19 mouse cellular contexts compared by ENCODE assay signal in the genomic region with DNA sequence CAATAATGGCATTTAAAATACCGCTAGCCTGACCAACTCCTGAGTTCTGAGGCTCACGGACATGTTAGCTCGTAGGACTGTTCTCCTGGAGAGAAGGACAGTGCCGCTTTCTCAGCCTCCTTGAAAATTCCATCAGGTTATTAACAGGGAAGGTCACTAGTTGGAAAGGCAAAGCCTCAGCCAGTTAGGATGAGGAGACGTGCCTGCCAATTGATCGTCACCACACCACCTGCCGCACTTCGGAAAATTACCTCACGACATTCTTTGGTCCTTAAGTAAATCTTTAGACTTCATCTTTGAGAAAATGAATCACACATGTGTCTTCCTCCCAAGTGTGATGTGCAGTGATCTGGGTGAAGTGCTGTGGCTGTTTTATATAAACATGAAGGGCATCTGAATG.
"Had no signal": no experiment of that assay in that cellular context is flagged by ENCODE, and none has a peak within 500 bp of the region (broad histone marks: within the 10 kb centered on the region; RNA-seq: fewer than 3 reads in every experiment).

No protein-coding gene starts in this region.

- H3K9ac ChIP-seq: limb, embryonic 15.5 days; liver, embryonic 14.5 days; liver, postnatal 0 days; lung, embryonic 14.5 days; neural tube, embryonic 12.5 days; neural tube, embryonic 15.5 days; stomach, embryonic 15.5 days had no signal

- H3K36me3 ChIP-seq: limb, embryonic 15.5 days; neural tube, embryonic 12.5 days; neural tube, embryonic 15.5 days; stomach, embryonic 15.5 days had no signal

- H3K4me3 ChIP-seq: limb, embryonic 15.5 days; neural tube, embryonic 12.5 days; neural tube, embryonic 15.5 days; stomach, embryonic 15.5 days had no signal

- ATAC-seq: liver, postnatal 0 days; lung, postnatal 0 days had no signal

- H3K4me2 ChIP-seq: limb, embryonic 15.5 days; liver, embryonic 11.5 days; lung, embryonic 14.5 days; midbrain, embryonic 11.5 days; neural tube, embryonic 12.5 days; neural tube, embryonic 15.5 days; stomach, embryonic 15.5 days had no signal

- H3K9me3 ChIP-seq: limb, embryonic 15.5 days; neural tube, embryonic 12.5 days; neural tube, embryonic 15.5 days; stomach, embryonic 15.5 days had no signal

- H3K27ac ChIP-seq: kidney, postnatal 0 days; liver, embryonic 14.5 days; macrophage; neural tube, embryonic 12.5 days; neural tube, embryonic 15.5 days; stomach, embryonic 15.5 days had no signal

- DNase-seq: kidney, adult 18-20 months; kidney, postnatal 36 days; liver, postnatal 0 days; lung, embryonic 14.5 days; midbrain, embryonic 14.5 days; right cerebral cortex, postnatal 25 days; spleen, adult 18-20 months; thymus, adult 18-20 months; thymus, postnatal 36 days had no signal

- H3K27me3 ChIP-seq: limb, embryonic 15.5 days; neural tube, embryonic 12.5 days; neural tube, embryonic 15.5 days; stomach, embryonic 15.5 days had no signal

- H3K4me1 ChIP-seq: neural tube, embryonic 12.5 days; stomach, embryonic 15.5 days had no signal
